Mouse (Mus musculus) heart, postnatal 0 days (tissue): ENCODE results near the gene Plcl2. TPM values are rescaled to one million over a fixed set of nuclear protein-coding genes. Genes with fewer than 3 reads are reported as not detected.

Experiments used
- ATAC-seq: fragments of 200-750 bp; cut with Nextera tagmentation; 2 replicates; pipeline ENCODE4 v1.8.0; 2017; ENCODE audit warnings: low read depth, moderate number of reproducible peaks, moderate library complexity; ENCODE audit not compliant: insufficient read depth
- DNase-seq: peaks from one replicate; pipeline ENCODE4 v3.0.0-alpha.2; 2016; ENCODE audit warnings: low spot score
- H3K27ac ChIP-seq: fragments of 300-500 bp; sonication (generic); 2 replicates; pipeline ENCODE4 v1.5.1; 2014; ENCODE audit warnings: low read depth, mild to moderate bottlenecking
- H3K27me3 ChIP-seq: fragments of 300-500 bp; sonication (generic); 2 replicates; pipeline ENCODE4 v1.6.1; 2014; ENCODE audit warnings: low read length, mixed read lengths; ENCODE audit not compliant: control insufficient read depth, insufficient read depth
- H3K36me3 ChIP-seq: fragments of 300-500 bp; sonication (generic); replicated peaks from 2 replicates; pipeline ENCODE4 v1.6.1; 2014; ENCODE audit warnings: low read length, mixed read lengths; ENCODE audit not compliant: control insufficient read depth, insufficient read depth
- H3K4me1 ChIP-seq: fragments of 300-500 bp; sonication (generic); 2 replicates; pipeline ENCODE4 v1.6.1; 2014; ENCODE audit warnings: antibody characterized with exemption; ENCODE audit not compliant: control insufficient read depth, insufficient read depth
- H3K4me2 ChIP-seq: fragments of 300-500 bp; sonication (generic); 2 replicates; pipeline ENCODE4 v1.6.1; 2014; ENCODE audit warnings: low read depth, mild to moderate bottlenecking, low read length, moderate library complexity
- H3K4me3 ChIP-seq: fragments of 300-500 bp; sonication (generic); 2 replicates; pipeline ENCODE4 v1.5.1; 2014; ENCODE audit warnings: low read depth, low read length
- H3K9ac ChIP-seq: fragments of 300-500 bp; sonication (generic); replicated peaks from 2 replicates; pipeline ENCODE4 v1.6.1; 2014; ENCODE audit warnings: low read depth, low read length, mixed read lengths
- H3K9me3 ChIP-seq: fragments of 300-500 bp; sonication (generic); replicated peaks from 2 replicates; pipeline ENCODE4 v1.6.1; 2016; ENCODE audit warnings: low read length; ENCODE audit not compliant: control insufficient read depth
- CTCF ChIP-seq: IDR thresholded peaks from 2 replicates; pipeline ENCODE4 v1.5.1; 2016; ENCODE audit warnings: antibody characterized with exemption, control low read depth, low read depth
- EP300 ChIP-seq: IDR thresholded peaks from 2 replicates; pipeline ENCODE4 v1.6.1; 2016; ENCODE audit warnings: antibody characterized with exemption, low read depth
- WGBS: fragments of 180-500 bp; shearing (Covaris S2); extraction: QIAGEN DNeasy Blood & Tissue Kit; methylation state at CpG from one replicate; pipeline ENCODE4 v1.1.7; 2014; 5-methylcytosine and 5-hydroxymethylcytosine counted together
- polyA plus RNA-seq: library from polyadenylated mRNA; unstranded; fragments of >200 nt; fragmentation: Nextera tagmentation; extraction: Ambion mirVana; gene quantifications from 2 replicates; pipeline ENCODE4 v1.2.1, GENCODE M21; 2015
- total RNA-seq: library from RNA; depleted of rRNA; stranded (reverse); fragments of >200 nt; gene quantifications from 2 replicates; pipeline ENCODE4 v1.2.3, GENCODE M21; 2014; ENCODE audit warnings: low replicate concordance

Plcl2 gene
- total and polyA plus RNA-seq, 2 experiments from 2014 or later: 2.4 to 22.7 TPM

DNA sequence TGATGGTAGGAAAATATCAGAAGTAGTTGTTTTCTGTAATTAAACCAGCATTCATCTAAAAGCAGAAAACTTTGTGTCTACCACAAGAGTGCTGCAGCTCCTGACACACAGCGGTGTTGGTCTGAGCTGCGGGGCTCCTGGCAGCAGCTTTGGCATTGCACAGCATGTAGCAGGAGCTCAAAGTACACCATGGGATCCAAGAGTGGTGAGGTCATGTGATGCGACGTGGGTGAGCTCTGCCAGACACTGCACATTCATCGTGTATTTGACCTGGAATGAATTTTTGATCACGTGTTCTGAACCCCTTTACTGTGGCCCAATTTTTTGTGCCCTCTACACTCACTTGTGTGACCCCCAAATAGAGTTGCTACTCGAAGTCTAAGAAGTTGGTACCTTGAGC is 6.1 kb upstream of the Plcl2 start:
- H3K4me1 ChIP-seq: 0 out of 2 replicates have a peak, but pooled peaks cover 3% of the 10 kb centered on the region
- no peaks in the 10 kb centered on the region for H3K9me3 ChIP-seq
- H3K27me3 ChIP-seq: no peaks in the 10 kb centered on the region
- TF ChIP-seq CTCF (no peak), EP300 (no peak)
- ATAC-seq (peak; percentile 53; the same call in 1 of the 2 replicates), DNase-seq (no peak)
- no peaks in the 10 kb centered on the region for H3K36me3 ChIP-seq
- no peak overlapping the region for H3K4me2 ChIP-seq
- WGBS: 67% methylated on average over 7 of the region's 7 CpGs
- H3K4me3 ChIP-seq: no peak overlapping the region
- H3K9ac ChIP-seq: no peak overlapping the region
- no peak overlapping the region for H3K27ac ChIP-seq

DNA sequence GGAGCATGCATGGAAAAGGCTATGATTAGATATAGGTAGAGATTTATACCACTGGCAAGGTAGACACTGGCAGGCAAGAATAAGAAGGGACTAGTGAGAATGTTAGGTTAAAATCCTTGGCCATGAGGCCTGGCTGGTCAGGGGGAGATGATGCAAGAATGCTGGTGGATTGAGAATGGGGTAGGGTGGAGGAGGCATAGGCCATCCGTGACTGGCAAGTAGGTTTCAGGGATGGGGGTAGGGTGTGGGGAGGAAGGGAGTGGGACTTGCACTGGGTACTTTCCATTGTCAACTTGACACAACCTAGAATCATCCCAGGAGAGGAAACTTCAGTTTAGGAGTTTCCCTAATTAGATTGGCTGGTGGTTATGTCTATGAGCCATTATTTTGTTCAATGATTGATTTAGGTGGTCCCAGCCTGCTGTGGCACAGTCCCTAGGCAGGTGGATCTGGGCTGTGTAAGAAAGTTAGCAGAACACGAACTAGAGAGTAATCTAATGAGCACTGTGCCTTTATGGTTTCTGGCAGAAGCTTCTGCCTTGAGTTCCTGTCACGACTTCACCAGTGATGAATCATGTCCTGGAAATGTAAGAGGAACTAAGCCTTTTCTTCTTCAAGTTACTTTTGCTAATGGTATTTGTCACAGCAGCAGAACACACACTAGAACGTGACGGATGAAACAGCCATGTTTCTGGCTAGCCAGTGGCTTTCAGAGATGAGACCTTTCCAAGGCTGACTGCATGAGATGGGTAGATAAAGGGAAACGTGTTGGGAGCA is 4.9 kb upstream of the Plcl2 start:
- WGBS: 65% methylated on average over 6 of the region's 6 CpGs
- Histone ChIP-seq H3K9me3 (no peaks in the 10 kb centered on the region), H3K9ac (no peak overlapping the region), H3K27me3 (no peaks in the 10 kb centered on the region), H3K4me2 (no peak overlapping the region), H3K4me3 (no peak overlapping the region), H3K4me1 (0 out of 2 replicates have a peak, but pooled peaks cover 3% of the 10 kb centered on the region), H3K36me3 (no peaks in the 10 kb centered on the region), H3K27ac (no peak overlapping the region)
- DNase-seq (no peak), ATAC-seq (no peak)
- TF ChIP-seq EP300 (no peak), CTCF (no peak)

DNA sequence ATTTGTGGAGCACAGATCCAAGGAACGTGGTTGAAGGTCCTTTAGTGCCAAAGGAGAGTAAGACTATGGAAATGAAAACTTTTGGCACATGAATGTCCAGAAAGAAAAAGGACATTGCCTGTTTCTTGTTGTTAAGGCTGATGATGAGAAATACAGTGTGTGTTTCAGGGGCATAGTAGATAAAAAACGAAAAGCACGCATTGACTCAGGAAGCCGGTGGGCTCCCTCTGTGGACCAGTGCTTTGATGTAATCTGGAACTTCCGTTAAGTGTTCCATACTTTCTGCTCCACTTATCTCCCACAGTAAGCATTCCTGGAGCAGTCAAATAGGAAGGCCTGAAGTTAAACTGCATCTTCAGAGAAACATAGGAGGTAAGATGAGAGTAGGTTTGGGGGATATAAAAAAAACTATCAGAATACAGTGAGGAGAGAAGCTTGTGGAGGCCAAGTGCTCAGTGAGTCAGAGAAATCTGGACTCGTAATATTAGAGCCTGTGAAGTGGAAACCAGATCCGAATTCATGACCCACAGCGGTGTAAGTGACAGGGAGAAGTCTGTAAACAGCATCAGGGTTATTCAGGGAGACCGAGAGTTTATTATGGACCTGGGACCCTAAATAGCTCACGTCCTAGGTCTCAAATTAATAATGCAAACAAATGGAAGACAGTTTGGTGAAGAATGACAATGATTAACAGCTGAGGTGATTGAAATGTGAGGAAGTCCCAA is 3.1 kb upstream of the Plcl2 start:
- no peaks in the 10 kb centered on the region for H3K27me3 ChIP-seq
- ATAC-seq (no peak), DNase-seq (no peak)
- H3K9ac ChIP-seq: no peak overlapping the region
- TF ChIP-seq EP300 (no peak), CTCF (no peak)
- H3K36me3 ChIP-seq: no peaks in the 10 kb centered on the region
- no peaks in the 10 kb centered on the region for H3K9me3 ChIP-seq
- H3K4me2 ChIP-seq: no peak overlapping the region
- 68% methylated on average over 10 of the region's 10 CpGs for WGBS
- H3K4me1 ChIP-seq: peaks cover 12% of the 10 kb centered on the region
- H3K27ac ChIP-seq: no peak overlapping the region
- no peak overlapping the region for H3K4me3 ChIP-seq

- Histone ChIP-seq H3K4me2 (no peak overlapping the region), H3K27me3 (no peaks in the 10 kb centered on the region), H3K27ac (no peak overlapping the region), H3K36me3 (no peaks in the 10 kb centered on the region), H3K4me1 (peaks cover 12% of the 10 kb centered on the region), H3K9me3 (no peaks in the 10 kb centered on the region), H3K9ac (no peak overlapping the region), H3K4me3 (no peak overlapping the region)
- TF ChIP-seq CTCF (no peak), EP300 (no peak)
- 60% methylated on average over 13 of the region's 13 CpGs for WGBS
- ATAC-seq (no peak), DNase-seq (no peak)
These were observed 2.3 kb upstream of the Plcl2 start for GRCm38 (mm10) chr17:50506861-50507321.

- Histone ChIP-seq H3K36me3 (no peaks in the 10 kb centered on the region), H3K27me3 (no peaks in the 10 kb centered on the region), H3K4me3 (peak overlapping the region; percentile 95), H3K4me2 (peak overlapping the region; percentile 85), H3K27ac (0 out of 2 replicates have a peak overlapping the region, but pooled peaks have one; percentile 78), H3K9me3 (no peaks in the 10 kb centered on the region), H3K4me1 (peaks cover 12% of the 10 kb centered on the region), H3K9ac (peak overlapping the region; percentile 85)
- no peak for DNase-seq
- TF ChIP-seq CTCF (no peak), EP300 (no peak)
- 26% methylated on average over 18 of the region's 18 CpGs for WGBS
- ATAC-seq: no peak; the same call in 1 of the 2 replicates
These were observed 988 bp upstream of the Plcl2 start for GRCm38 (mm10) chr17:50508055-50508774.
